Mouse (Mus musculus): ENCODE results near the gene Gm47289.
A peak's percentile ranks its signal among the peaks of the same experiment; 100 is the strongest.

Gene Gm47289

GRCm38 (mm10) chr9:119156278-119157201, 2.4 kb upstream of the Gm47289 start, which contains the start of gene Acaa1b:
Gene Acaa1b (minus strand): TSS chr9:119157093.
- peak; percentile 46 for DNase-seq (ENCODE audit: low spot score)

GRCm38 (mm10) chr9:119160689-119161088, 1.7 kb downstream of the Gm47289 start:
- no peak for DNase-seq (ENCODE audit: low spot score)

DNA sequence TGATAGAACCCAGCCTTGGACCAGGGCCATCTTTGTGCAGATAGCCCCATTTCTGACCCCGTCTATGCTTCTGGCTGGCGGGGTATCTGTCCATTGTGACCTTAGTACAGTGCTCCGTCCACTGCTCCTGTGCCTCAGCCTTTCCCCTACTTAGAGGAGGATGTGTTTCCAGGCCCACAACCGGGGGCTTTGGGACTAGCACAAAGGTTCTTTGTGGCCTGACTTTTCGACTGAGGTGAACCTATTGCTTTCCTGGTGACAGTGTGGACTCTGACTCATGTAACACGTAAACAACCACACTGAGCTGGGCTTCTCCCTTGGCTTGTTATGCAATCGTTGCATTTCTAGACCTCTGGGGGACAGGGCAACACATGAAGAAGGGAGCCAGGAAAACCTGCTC, 5.8 kb downstream of the Gm47289 start:
- DNase-seq (ENCODE audit: low spot score): no peak

DNA sequence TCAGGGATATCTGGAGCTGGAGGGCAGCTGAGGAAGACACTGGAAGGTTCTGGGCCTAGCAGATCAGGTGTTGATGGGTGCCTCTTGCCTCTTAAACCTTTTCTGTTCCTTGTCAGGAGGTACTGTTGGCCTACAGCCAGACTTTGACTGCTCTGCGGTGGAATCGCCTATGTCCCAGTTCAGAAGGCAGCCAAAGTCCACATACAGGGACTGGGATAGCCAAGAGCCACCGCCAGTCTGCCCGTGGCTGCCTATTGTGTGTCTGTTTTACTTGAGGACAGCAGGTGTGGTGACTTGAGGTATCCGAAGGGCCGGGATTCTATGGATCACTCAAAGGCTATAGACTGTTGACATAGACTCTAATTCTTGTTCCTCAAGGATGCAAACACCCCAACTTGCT, 6.6 kb downstream of the Gm47289 start:
- DNase-seq (ENCODE audit: low spot score): no peak

- DNase-seq (ENCODE audit: low spot score): no peak
These were observed 8.6 kb downstream of the Gm47289 start for GRCm38 (mm10) chr9:119167608-119168007.

- no peak for DNase-seq (ENCODE audit: low spot score)
These were observed 20.3 kb downstream of the Gm47289 start for GRCm38 (mm10) chr9:119179292-119179691.

GRCm38 (mm10) chr9:119181241-119181728, 22.3 kb downstream of the Gm47289 start:
- DNase-seq (ENCODE audit: low spot score): no peak

GRCm38 (mm10) chr9:119192202-119192990, 33.4 kb downstream of the Gm47289 start:
- no peak for DNase-seq (ENCODE audit: low spot score)

- DNase-seq (ENCODE audit: low spot score): no peak
These were observed 40.3 kb downstream of the Gm47289 start for GRCm38 (mm10) chr9:119199151-119199861.

- no peak for DNase-seq (ENCODE audit: low spot score)
These were observed 42.7 kb downstream of the Gm47289 start for GRCm38 (mm10) chr9:119201653-119202052.

- DNase-seq (ENCODE audit: low spot score): no peak
These were observed 44.7 kb downstream of the Gm47289 start for GRCm38 (mm10) chr9:119203617-119204016.

GRCm38 (mm10) chr9:119205756-119206155, 46.8 kb downstream of the Gm47289 start:
- DNase-seq (ENCODE audit: low spot score): no peak

DNA sequence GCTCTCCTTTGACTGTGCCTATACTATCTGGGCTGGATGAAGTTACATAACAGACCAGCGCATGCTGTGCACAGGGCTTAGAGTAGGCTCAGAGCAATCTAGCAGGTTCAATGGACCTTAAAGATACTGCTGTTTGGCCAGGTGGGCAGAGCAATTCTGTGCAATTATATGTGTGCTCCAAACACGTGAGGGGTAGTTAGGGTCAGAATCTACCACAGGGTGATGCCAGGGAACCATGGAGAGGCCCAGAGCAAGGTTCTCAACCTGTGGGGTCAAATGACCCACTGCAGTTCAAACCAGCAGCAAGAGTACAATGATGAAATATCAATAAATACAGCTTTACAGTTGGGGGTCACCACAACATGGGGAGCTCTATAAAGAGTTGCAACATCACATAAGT, 47.7 kb downstream of the Gm47289 start:
- no peak for DNase-seq (ENCODE audit: low spot score)

DNA sequence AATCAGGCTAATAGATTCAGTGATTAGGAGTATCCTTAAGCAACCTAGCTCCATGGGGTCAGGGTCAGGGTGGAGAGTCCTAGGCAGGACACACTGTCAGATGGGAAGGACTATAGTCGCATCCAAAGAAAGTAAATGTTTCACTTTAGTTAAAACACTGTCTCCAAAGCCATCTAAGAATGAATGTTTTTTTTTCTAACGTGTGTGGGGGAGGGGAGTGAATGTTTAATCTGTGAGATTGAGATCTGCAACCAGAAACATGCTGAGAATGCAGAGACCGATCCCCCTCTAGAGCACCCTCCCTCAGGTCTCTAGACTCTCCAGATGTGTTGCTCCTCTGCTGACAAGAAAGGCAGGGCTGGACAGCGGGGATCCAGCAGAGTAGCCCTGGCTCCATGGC, 48.2 kb downstream of the Gm47289 start:
- no peak for DNase-seq (ENCODE audit: low spot score)

- no peak for DNase-seq (ENCODE audit: low spot score)
These were observed 50.0 kb downstream of the Gm47289 start, which contains the start of gene Slc22a13 for GRCm38 (mm10) chr9:119208998-119209397. Gene Slc22a13 (minus strand): TSS chr9:119209098.

All from layer of hippocampus, adult 9-10 months (tissue).